Mouse (Mus musculus): Measurements from ENCODE around the gene Hsdl1. TPM values are rescaled to one million over a fixed set of nuclear protein-coding genes. Genes with fewer than 3 reads are reported as not detected.

Hsdl1 gene
- polyA plus RNA-seq, 1 experiment from 2014 or later = 27.1 TPM

GRCm38 (mm10) chr8:119548560-119549113, 26.3 kb downstream of the Hsdl1 start:
- no peak overlapping the region for H3K4me2 ChIP-seq (ENCODE audit: low read length)
- TF ChIP-seq CTCF (IDR thresholded peaks at IDR 0.05; ENCODE audit: low read depth) = no peak
- no peak overlapping the region for H3K27ac ChIP-seq
- 55% methylated on average over 7 of the region's 7 CpGs for WGBS
- H3K36me3 ChIP-seq (ENCODE audit: insufficient read depth, low read length) = peaks cover 20% of the 10 kb centered on the region
- H3K4me3 ChIP-seq (replicated peaks; ENCODE audit: low read depth, low read length) = no peak overlapping the region
- DNase-seq (ENCODE audit: low spot score) (no peak), ATAC-seq (replicated peaks; ENCODE audit: low FRiP score, low read depth) (no peak)
- 0 out of 2 replicates have a peak overlapping the region, but pooled peaks have one; percentile 31 for H3K9ac ChIP-seq (ENCODE audit: low read depth, low read length)
- no peaks in the 10 kb centered on the region for H3K9me3 ChIP-seq (replicated peaks; ENCODE audit: low read length)
- H3K4me1 ChIP-seq (replicated peaks; ENCODE audit: insufficient read depth, low read length) = 0 out of 2 replicates have a peak, but pooled peaks cover 4% of the 10 kb centered on the region
- no peaks in the 10 kb centered on the region for H3K27me3 ChIP-seq (ENCODE audit: insufficient read depth, low read length)

- no peak overlapping the region for H3K4me2 ChIP-seq (ENCODE audit: low read length)
- no peak overlapping the region for H3K4me3 ChIP-seq (replicated peaks; ENCODE audit: low read depth, low read length)
- no peaks in the 10 kb centered on the region for H3K27me3 ChIP-seq (ENCODE audit: insufficient read depth, low read length)
- H3K4me1 ChIP-seq (replicated peaks; ENCODE audit: insufficient read depth, low read length) = 0 out of 2 replicates have a peak, but pooled peaks cover 4% of the 10 kb centered on the region
- ATAC-seq (replicated peaks; ENCODE audit: low FRiP score, low read depth) = no peak
- no peaks in the 10 kb centered on the region for H3K9me3 ChIP-seq (replicated peaks; ENCODE audit: low read length)
- DNase-seq (ENCODE audit: low spot score) = no peak
- H3K27ac ChIP-seq = no peak overlapping the region
- no peak overlapping the region for H3K9ac ChIP-seq (ENCODE audit: low read depth, low read length)
- TF ChIP-seq CTCF (IDR thresholded peaks at IDR 0.05; ENCODE audit: low read depth) = no peak
- WGBS = 72% methylated on average over 18 of the region's 18 CpGs
- H3K36me3 ChIP-seq (ENCODE audit: insufficient read depth, low read length) = peaks cover 27% of the 10 kb centered on the region
These were observed 27.8 kb downstream of the Hsdl1 start for GRCm38 (mm10) chr8:119547019-119547691.

- Histone ChIP-seq H3K27ac (no peak overlapping the region; the same call in 1 of the 2 replicates), H3K27me3 (ENCODE audit: insufficient read depth, low read length) (no peaks in the 10 kb centered on the region), H3K4me1 (replicated peaks; ENCODE audit: insufficient read depth, low read length) (0 out of 2 replicates have a peak, but pooled peaks cover 4% of the 10 kb centered on the region), H3K9ac (ENCODE audit: low read depth, low read length) (0 out of 2 replicates have a peak overlapping the region, but pooled peaks have one; percentile 6), H3K4me2 (ENCODE audit: low read length) (no peak overlapping the region), H3K36me3 (ENCODE audit: insufficient read depth, low read length) (peaks cover 39% of the 10 kb centered on the region), H3K9me3 (replicated peaks; ENCODE audit: low read length) (no peaks in the 10 kb centered on the region), H3K4me3 (replicated peaks; ENCODE audit: low read depth, low read length) (no peak overlapping the region)
- ATAC-seq (replicated peaks; ENCODE audit: low FRiP score, low read depth) (no peak), DNase-seq (ENCODE audit: low spot score) (no peak)
- TF ChIP-seq CTCF (IDR thresholded peaks at IDR 0.05; ENCODE audit: low read depth) = no peak
- WGBS = 74% methylated on average over 6 of the region's 6 CpGs
These were observed 29.2 kb downstream of the Hsdl1 start for GRCm38 (mm10) chr8:119545791-119546190.

DNA sequence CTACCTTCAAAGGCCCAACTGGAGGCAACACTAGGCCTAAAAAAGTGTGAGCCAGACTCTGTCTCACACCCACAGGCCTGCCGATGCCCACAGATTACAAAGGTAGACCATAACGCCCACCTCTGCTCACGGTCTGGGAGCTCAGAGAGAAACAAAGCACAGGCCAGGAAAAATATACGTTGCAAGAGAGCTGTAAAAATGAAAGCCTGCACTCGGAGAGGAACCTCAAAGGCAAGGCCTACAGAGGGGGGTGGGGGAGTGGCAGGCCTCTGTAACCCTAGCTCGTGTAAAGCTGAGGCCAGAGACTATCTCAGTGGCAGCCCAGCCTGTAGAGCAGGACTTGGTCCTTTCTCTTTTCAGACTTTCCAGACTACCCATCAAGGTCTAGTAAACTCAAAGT, 29.8 kb downstream of the Hsdl1 start:
- Histone ChIP-seq H3K9me3 (replicated peaks; ENCODE audit: low read length) (no peaks in the 10 kb centered on the region), H3K4me1 (replicated peaks; ENCODE audit: insufficient read depth, low read length) (0 out of 2 replicates have a peak, but pooled peaks cover 4% of the 10 kb centered on the region), H3K4me2 (ENCODE audit: low read length) (no peak overlapping the region), H3K9ac (ENCODE audit: low read depth, low read length) (no peak overlapping the region), H3K36me3 (ENCODE audit: insufficient read depth, low read length) (peaks cover 45% of the 10 kb centered on the region), H3K27ac (no peak overlapping the region), H3K27me3 (ENCODE audit: insufficient read depth, low read length) (no peaks in the 10 kb centered on the region), H3K4me3 (replicated peaks; ENCODE audit: low read depth, low read length) (no peak overlapping the region)
- no peak for ATAC-seq (replicated peaks; ENCODE audit: low FRiP score, low read depth)
- no peak for TF ChIP-seq CTCF (IDR thresholded peaks at IDR 0.05; ENCODE audit: low read depth)
- DNase-seq (ENCODE audit: low spot score) = peak; percentile 14
- 39% methylated on average over 6 of the region's 6 CpGs for WGBS

DNA sequence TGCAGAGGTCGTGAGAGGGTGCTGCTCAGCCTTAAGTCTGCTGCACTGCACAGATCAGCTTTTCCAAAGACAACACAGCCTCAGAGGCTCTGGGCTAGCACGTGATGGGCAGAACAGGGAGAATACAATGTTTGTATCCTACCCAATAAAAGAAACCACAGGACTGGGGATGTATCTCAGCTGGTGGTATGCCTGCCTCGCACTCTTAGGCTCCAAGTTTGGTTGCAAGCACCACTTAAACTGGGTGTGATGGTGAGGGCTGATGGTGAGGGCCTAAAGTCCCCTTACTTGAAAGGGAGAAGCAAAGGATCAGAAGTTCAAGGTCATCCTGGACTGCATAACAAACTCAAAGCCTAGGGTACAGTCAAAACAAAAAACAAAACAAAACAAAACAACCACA, 30.4 kb downstream of the Hsdl1 start:
- ATAC-seq (replicated peaks; ENCODE audit: low FRiP score, low read depth) = no peak
- no peaks in the 10 kb centered on the region for H3K27me3 ChIP-seq (ENCODE audit: insufficient read depth, low read length)
- no peak overlapping the region for H3K27ac ChIP-seq
- H3K4me1 ChIP-seq (replicated peaks; ENCODE audit: insufficient read depth, low read length) = 0 out of 2 replicates have a peak, but pooled peaks cover 4% of the 10 kb centered on the region
- no peak overlapping the region for H3K4me2 ChIP-seq (ENCODE audit: low read length)
- peaks cover 51% of the 10 kb centered on the region for H3K36me3 ChIP-seq (ENCODE audit: insufficient read depth, low read length)
- H3K9me3 ChIP-seq (replicated peaks; ENCODE audit: low read length) = no peaks in the 10 kb centered on the region
- no peak overlapping the region for H3K4me3 ChIP-seq (replicated peaks; ENCODE audit: low read depth, low read length)
- no peak for DNase-seq (ENCODE audit: low spot score)
- H3K9ac ChIP-seq (ENCODE audit: low read depth, low read length) = no peak overlapping the region
- 87% methylated on average over 3 of the region's 3 CpGs for WGBS
- no peak for TF ChIP-seq CTCF (IDR thresholded peaks at IDR 0.05; ENCODE audit: low read depth)

DNA sequence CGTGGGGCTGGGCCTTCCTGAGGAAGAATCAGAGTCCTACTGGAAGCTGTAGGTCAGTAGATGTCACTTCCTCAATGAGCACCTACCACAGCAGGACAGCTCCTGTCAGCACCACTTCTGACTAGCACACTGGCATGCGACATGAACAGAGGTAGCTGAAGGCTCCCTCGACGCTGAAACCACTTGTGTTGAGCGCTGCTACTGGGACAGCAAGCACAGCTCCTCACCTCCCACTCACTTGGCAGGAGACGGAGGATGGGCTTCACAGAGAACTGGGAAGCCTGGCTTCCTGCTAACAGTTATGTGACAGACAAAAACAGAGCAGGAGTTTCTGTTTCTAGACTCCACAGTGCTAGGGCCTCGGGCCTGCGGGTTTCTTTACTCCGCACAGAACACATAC, 43.0 kb downstream of the Hsdl1 start:
- Histone ChIP-seq H3K9ac (ENCODE audit: low read depth, low read length) (no peak overlapping the region), H3K36me3 (ENCODE audit: insufficient read depth, low read length) (peaks cover 82% of the 10 kb centered on the region), H3K27ac (no peak overlapping the region), H3K9me3 (replicated peaks; ENCODE audit: low read length) (no peaks in the 10 kb centered on the region), H3K4me2 (ENCODE audit: low read length) (no peak overlapping the region), H3K27me3 (ENCODE audit: insufficient read depth, low read length) (no peaks in the 10 kb centered on the region), H3K4me3 (replicated peaks; ENCODE audit: low read depth, low read length) (no peak overlapping the region), H3K4me1 (replicated peaks; ENCODE audit: insufficient read depth, low read length) (no peaks in the 10 kb centered on the region)
- WGBS = 86% methylated on average over 9 of the region's 9 CpGs
- no peak for ATAC-seq (replicated peaks; ENCODE audit: low FRiP score, low read depth)
- DNase-seq (ENCODE audit: low spot score) = no peak
- no peak for TF ChIP-seq CTCF (IDR thresholded peaks at IDR 0.05; ENCODE audit: low read depth)

Measured in kidney, postnatal 0 days (tissue).